Mouse (Mus musculus) spleen, postnatal 10 days (tissue): ENCODE measurements around the gene Tnni3k.

Source experiments
- DNase-seq, 2 experiments: peaks; one replicate each; pipeline ENCODE4 v3.0.0; 2021 to 2022; ENCODE audit warnings: low spot score in 2 of 2

The Tnni3k gene

DNA sequence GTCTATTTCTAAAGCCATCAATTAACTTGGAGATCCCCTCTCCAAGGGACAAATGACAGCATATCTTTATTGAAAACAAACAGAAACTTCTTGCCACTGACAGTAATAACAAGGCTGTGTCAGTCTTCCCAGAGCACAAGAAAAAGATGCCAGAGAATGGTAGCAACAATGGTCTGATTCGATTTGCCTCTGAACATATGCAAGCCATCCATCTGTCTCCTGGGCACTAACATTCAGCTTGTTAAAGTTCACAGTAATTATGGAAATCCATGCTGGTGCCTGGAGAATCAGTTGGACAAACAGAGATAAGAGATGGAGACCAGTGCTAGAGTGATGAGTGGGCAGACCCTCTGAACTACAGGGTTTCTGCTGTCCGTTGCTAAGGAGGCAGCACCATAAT is 102.1 kb downstream of the Tnni3k start:
- DNase-seq: no peak

DNA sequence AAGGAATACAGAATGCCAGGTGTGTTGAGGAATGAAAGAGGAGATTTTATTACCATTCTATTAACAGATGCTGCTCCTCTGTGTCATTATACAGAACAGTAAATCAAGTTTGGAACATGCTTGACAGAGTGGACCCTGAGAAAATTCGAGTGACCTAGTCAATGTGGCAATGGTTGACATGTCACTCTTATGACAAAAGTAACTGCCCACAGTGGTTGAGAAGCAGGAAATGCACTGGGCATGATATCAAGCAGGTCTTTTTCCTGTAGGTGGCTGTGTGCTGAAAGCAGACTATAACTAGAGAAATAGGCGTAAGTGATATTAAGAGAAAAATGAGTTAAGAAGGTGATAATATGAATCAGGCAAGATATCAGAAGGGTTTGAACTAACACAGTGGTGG is 105.7 kb downstream of the Tnni3k start:
- DNase-seq: no peak

GRCm38 (mm10) chr3:154945688-154946161 is 109.5 kb downstream of the Tnni3k start:
- DNase-seq: no peak

GRCm38 (mm10) chr3:154927757-154928156 is 127.5 kb downstream of the Tnni3k start:
- DNase-seq: no peak

- no peak for DNase-seq
These were observed 130.3 kb downstream of the Tnni3k start for GRCm38 (mm10) chr3:154924936-154925335.

GRCm38 (mm10) chr3:154915566-154915965 is 139.6 kb downstream of the Tnni3k start:
- no peak for DNase-seq

DNA sequence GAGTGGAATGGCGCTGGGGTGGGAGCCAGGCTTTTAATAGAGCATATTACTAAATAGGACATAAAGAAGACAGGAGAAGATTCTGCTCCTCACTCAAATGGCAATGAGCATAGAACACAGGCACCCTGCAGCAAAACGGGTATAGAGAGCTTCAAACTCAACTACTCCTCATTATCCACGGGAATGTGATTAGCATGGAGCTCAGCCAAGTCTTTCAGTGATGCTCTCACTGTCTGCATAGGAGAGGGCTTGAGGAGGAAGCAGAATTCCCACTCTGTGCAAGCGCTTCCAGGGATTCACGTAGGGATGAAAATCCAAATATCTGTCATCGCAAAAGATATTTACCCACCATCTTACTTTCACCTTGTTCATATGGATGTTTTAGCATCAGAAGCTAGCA is 141.6 kb downstream of the Tnni3k start:
- DNase-seq: no peak

GRCm38 (mm10) chr3:154896737-154897136 is 158.5 kb downstream of the Tnni3k start:
- peak in 1 of 2 experiments; percentile 21 for DNase-seq

- DNase-seq: no peak
These were observed 162.0 kb downstream of the Tnni3k start for GRCm38 (mm10) chr3:154893225-154893624.

DNA sequence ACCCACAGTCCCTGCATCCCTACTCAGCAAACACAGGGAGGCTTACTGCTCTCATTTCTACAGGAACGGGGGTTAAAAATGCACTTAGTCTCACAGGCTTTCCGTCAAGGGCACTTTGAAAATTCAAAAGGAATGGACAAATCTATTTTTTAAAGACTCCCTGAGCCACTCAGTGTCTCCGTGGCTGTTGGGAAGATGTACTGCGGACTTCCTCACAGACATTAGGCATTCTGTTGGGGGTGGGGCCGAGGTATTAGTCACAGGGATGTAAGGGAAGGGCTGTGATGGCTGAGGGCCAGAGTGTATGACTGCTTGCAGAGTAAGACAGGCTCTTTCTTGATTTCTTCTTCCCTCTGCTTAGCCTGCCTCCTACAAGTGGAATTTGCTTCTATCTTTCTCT is 169.8 kb downstream of the Tnni3k start:
- no peak for DNase-seq

DNA sequence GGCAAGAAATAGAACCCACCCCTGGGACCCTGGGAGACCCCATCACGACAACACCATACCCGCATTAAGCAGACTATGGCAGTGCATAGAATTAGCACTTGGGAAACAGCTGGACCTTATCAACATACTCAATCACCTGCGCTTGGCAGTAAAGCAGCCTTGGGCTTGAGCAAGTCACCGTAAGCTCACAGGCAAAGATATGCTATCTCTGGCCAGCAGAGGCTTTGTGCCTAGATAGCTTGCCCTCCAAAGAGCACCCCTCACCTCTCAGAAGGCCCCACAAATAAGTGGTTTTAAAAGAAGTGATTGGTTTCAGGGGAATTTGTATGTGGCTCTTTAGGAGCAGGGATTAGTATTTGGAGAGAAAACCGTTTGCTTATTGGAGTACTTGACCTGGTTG is 170.2 kb downstream of the Tnni3k start:
- DNase-seq: no peak

DNA sequence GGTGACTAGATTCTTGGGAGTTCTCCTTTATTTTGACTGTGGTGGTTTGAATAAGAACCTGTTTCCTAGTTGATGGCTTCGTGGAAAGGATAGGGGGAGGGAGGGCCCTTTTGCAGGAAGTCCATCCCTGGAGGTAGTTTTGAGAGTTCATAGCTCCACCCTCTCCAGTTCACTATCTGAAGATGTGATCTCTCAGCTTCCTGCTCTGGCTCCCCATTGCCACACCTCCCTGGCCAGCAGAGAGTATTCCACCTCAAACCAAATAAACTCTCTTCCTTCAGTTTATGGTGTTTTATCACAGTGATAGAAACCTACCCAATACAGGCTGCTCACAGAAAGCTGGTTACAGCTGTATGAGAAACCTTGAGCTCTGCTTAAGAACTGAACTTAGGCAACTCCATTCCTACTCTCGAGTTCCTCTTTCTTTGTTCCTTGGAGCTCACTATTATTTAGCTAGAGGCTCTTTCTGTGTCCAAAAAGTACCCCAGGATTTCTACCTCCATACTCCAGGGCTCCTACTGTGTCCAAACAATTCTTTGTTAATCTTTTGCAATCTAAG is 173.7 kb downstream of the Tnni3k start:
- no peak for DNase-seq

DNA sequence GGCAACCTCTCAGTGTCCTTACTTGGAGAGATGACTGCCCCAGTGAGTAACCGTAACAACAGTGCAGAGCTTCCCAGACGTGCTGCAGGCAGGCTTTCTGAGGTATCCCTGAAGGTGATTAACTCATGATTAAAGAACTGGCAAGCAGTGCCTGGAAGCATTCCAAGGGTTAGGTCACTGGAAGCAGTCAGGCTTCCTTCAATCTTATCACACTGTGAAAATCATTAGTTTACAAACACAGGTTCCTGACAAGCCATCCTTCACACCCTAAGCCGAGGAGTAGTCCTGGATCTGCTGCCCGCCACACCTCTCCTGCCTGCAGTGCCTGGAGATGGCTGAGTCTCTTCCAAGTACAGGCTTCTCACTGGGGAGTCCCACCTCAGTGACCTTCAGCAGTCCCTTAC is 174.7 kb downstream of the Tnni3k start:
- no peak for DNase-seq

DNA sequence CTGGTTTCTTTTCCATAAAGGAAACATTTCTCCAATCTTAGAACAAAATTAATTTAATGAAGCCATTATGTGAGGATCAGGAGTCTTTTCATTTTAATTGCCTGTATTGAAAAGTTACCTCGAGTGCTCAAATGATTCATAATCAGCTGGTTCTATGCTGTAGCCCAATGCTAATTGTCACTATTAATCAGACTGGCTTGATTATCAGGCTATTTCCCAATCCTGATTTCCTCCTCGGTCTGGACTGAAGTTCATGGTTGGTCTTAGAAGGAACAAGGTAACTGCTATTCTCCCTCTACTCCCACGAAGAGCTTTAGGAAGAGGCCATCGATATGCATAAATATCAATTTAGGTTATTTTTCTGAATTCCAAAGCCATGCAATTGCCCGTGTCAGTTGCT is 175.1 kb downstream of the Tnni3k start:
- no peak for DNase-seq

DNA sequence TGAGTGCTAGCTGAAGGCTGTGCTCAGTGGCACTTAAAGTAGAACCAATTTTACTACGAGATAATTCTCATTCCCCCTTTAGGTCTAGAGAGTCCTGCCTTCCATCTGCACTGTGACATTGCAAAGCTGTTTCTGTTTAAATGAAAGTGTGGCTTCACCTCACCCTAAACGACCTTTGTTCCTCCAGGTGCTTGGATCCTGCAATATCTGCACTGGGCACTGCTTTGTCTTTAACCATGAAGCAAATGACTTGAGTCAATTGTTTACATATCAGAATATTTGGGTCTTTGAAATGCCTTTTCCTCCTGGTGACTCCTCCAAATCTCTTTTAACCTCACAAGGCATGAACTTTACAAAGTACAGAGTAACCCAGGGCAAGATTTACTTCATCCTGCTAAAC is 175.7 kb downstream of the Tnni3k start:
- DNase-seq: no peak

GRCm38 (mm10) chr3:154879080-154879479 is 176.1 kb downstream of the Tnni3k start:
- DNase-seq: no peak

- no peak for DNase-seq
These were observed 186.4 kb downstream of the Tnni3k start for GRCm38 (mm10) chr3:154868807-154869206.

- DNase-seq: no peak
These were observed 193.3 kb downstream of the Tnni3k start for GRCm38 (mm10) chr3:154861921-154862320.

DNA sequence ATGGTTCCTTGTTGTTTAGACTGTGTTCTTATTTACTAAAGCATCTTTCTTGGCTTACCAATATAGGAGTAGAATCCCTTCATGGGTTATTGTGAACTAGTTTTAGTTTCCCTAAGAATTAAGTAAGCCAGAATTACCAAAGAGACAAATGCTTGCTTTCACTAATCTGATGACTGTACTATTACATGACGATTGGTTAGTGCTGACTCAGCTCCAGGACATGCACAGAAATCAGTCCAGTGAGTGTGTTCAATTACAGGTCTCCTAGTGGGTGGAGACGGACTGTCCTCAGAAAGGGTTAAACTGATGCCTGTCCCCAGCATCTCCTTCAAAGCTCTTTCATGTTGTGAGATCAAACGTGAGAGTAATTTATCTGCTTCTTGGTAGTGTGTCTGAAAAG is 195.5 kb downstream of the Tnni3k start:
- no peak for DNase-seq

- no peak for DNase-seq
These were observed 201.9 kb downstream of the Tnni3k start for GRCm38 (mm10) chr3:154853257-154853656.

DNA sequence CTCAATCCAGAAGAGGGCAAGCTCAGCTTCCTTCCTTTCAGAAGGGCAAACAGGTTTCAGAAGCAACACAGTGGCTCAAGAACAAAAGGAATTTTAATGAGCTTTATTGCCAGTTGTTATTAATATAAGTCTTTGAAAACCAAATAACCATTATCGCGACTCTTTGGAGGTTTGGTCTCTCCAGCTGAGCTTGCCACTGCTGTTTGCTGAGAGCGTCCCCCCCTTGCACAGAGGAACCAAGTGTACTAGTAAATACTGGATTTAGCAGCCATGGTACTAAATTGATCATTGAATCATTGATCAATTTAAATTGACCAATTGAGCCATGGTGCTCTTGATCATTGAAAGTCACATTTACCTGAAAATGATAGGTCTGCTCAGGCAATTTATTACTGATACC is 202.9 kb downstream of the Tnni3k start:
- no peak for DNase-seq

DNA sequence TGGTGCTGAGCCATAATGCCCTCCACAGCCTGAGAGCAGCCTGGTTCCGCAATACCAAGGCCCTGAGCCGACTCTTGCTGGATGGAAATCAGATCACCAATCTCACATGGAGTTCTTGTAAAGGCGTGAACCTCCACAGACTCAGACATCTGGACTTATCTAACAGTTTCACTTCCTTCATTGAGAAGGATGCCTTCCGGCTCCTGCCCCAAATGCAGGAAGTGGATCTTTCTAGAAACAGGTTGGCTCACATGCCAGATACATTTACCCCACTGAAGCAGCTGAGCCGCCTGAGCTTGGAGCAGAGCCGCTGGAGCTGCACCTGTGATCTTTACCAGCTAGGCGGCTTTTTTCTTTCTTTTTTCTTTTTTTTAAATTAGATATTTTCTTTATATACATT is 213.0 kb downstream of the Tnni3k start:
- no peak for DNase-seq

- no peak for DNase-seq
These were observed 214.1 kb downstream of the Tnni3k start for GRCm38 (mm10) chr3:154841076-154841475.

DNA sequence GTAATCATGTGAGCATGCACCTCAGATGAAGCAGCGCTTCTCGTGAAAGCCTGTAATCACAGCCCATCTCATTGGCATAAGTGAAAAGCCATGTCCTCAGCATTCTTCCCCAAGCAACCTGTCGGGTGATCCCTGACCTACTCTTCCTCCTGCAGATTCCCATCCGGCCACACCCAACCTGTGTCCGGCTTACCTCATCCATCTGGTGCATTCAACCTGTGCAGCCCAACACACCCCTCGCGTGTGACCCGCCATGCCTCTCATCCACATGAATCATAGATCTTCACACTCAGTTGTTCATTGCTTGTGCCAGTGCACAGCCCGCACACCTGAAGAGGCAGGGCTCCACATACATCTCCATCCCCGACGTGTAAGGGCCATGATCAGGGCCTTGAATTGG is 217.3 kb downstream of the Tnni3k start:
- DNase-seq: no peak
